Mouse (Mus musculus): ENCODE data around the gene Snapc4. TPM values are rescaled to one million over a fixed set of nuclear protein-coding genes. Genes with fewer than 3 reads are reported as not detected.

Snapc4 gene
- polyA plus RNA-seq, 1 experiment from 2014 or later = 17.9 TPM

DNA sequence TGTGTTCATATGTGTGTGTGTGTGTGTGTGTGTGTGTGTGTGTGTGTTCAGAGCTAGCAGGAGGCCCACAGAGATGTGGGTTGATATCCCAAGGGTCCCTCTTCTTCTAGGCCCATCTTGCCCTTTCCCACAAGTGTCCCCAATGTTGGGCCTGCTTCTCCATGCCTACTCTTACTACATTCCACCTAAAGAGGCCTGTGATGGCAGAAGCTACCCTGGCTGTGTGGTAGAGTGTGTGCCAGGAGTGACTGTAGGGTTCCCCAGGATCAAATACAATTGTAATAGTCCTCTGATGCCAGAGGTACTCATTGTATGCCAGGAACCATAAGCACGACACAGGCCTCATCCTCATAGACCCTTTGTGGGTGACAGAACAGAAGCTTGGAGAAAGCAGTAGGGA lies 67.1 kb downstream of the Snapc4 start:
- DNase-seq (ENCODE audit: low spot score) (no peak), ATAC-seq (replicated peaks; ENCODE audit: insufficient number of reproducible peaks, low FRiP score, low TSS enrichment, low read depth) (no peak)
- Histone ChIP-seq H3K4me3 (ENCODE audit: low read depth, low read length) (no peak overlapping the region), H3K27me3 (ENCODE audit: control insufficient read depth, insufficient read depth, low read length) (no peaks in the 10 kb centered on the region), H3K27ac (replicated peaks; ENCODE audit: low read depth, low read length) (peak overlapping the region; percentile 96; the same call in 1 of the 2 replicates), H3K9ac (replicated peaks; ENCODE audit: low read length) (no peak overlapping the region), H3K4me1 (ENCODE audit: control insufficient read depth, insufficient read depth, low read length) (peaks cover 26% of the 10 kb centered on the region), H3K36me3 (replicated peaks; ENCODE audit: control insufficient read depth, insufficient read depth, low read depth, low read length) (no peaks in the 10 kb centered on the region), H3K9me3 (replicated peaks; ENCODE audit: control insufficient read depth, low read length) (no peaks in the 10 kb centered on the region), H3K4me2 (ENCODE audit: low read depth, low read length) (no peak overlapping the region)
- 86% methylated on average over 1 of the region's 1 CpGs for WGBS

DNA sequence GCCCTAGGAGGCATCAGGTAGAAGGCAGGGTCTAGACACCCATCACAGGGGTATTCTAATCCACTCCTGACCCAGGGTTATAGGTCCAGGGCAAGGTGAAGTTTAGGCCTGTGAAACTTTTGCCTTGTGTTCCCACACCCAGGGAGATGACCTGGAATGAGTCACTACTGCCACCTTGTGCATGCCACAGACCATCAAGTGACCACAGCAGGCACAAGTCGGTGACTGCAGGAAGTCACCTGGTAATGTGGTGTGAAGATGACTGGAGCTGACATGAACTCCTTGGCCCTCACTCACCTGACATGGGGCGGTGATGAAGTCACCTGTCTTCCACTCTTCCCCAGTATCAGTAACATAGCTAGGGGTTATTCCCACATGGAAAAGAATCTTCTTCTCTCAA lies 67.6 kb downstream of the Snapc4 start:
- Histone ChIP-seq H3K4me1 (ENCODE audit: control insufficient read depth, insufficient read depth, low read length) (peaks cover 26% of the 10 kb centered on the region), H3K36me3 (replicated peaks; ENCODE audit: control insufficient read depth, insufficient read depth, low read depth, low read length) (no peaks in the 10 kb centered on the region), H3K4me3 (ENCODE audit: low read depth, low read length) (no peak overlapping the region), H3K4me2 (ENCODE audit: low read depth, low read length) (no peak overlapping the region), H3K27ac (replicated peaks; ENCODE audit: low read depth, low read length) (no peak overlapping the region), H3K9me3 (replicated peaks; ENCODE audit: control insufficient read depth, low read length) (no peaks in the 10 kb centered on the region), H3K9ac (replicated peaks; ENCODE audit: low read length) (no peak overlapping the region), H3K27me3 (ENCODE audit: control insufficient read depth, insufficient read depth, low read length) (no peaks in the 10 kb centered on the region)
- no peak for ATAC-seq (replicated peaks; ENCODE audit: insufficient number of reproducible peaks, low FRiP score, low TSS enrichment, low read depth)
- 61% methylated on average over 2 of the region's 2 CpGs for WGBS
- no peak for DNase-seq (ENCODE audit: low spot score)

Other genes with a start within 250 kb of the Snapc4 start
- gene Lhx3, start 172.4 kb downstream of the Snapc4 start, polyA plus RNA-seq (2014; fragmentation: Nextera tagmentation; extraction: Ambion mirVana) = 1.3 and 3.3 TPM in 2 replicates
- gene Qsox2, start 143.1 kb downstream of the Snapc4 start, polyA plus RNA-seq (2014; fragmentation: Nextera tagmentation; extraction: Ambion mirVana) = 11.3 and 12.1 TPM in 2 replicates
- 0.13 TPM in 1 of 2 replicates, not detected in the other for gene Ccdc187, start 86.1 kb downstream of the Snapc4 start, polyA plus RNA-seq (2014; fragmentation: Nextera tagmentation; extraction: Ambion mirVana)
- gene Gpsm1, start 65.1 kb downstream of the Snapc4 start, polyA plus RNA-seq (2014; fragmentation: Nextera tagmentation; extraction: Ambion mirVana) = 31.7 and 39.9 TPM in 2 replicates
- gene Dnlz, start 28.5 kb downstream of the Snapc4 start, polyA plus RNA-seq (2014; fragmentation: Nextera tagmentation; extraction: Ambion mirVana) = 25.1 and 29.8 TPM in 2 replicates
- gene Card9, start 19.7 kb downstream of the Snapc4 start, polyA plus RNA-seq (2014; fragmentation: Nextera tagmentation; extraction: Ambion mirVana) = 0.40 and 0.41 TPM in 2 replicates
- gene Entr1, start 8.7 kb upstream of the Snapc4 start, polyA plus RNA-seq (2014; fragmentation: Nextera tagmentation; extraction: Ambion mirVana) = 130 and 132 TPM in 2 replicates
- gene Pmpca, start 8.7 kb upstream of the Snapc4 start, polyA plus RNA-seq (2014; fragmentation: Nextera tagmentation; extraction: Ambion mirVana) = 100 and 103 TPM in 2 replicates
- 19.0 and 22.9 TPM in 2 replicates for gene Inpp5e, start 28.6 kb upstream of the Snapc4 start, polyA plus RNA-seq (2014; fragmentation: Nextera tagmentation; extraction: Ambion mirVana)
- 30.4 and 33.3 TPM in 2 replicates for gene Sec16a, start 64.6 kb upstream of the Snapc4 start, polyA plus RNA-seq (2014; fragmentation: Nextera tagmentation; extraction: Ambion mirVana)
- gene Notch1, start 136.0 kb upstream of the Snapc4 start, polyA plus RNA-seq (2014; fragmentation: Nextera tagmentation; extraction: Ambion mirVana) = 17.2 and 17.7 TPM in 2 replicates
- gene Egfl7, start 199.4 kb upstream of the Snapc4 start, polyA plus RNA-seq (2014; fragmentation: Nextera tagmentation; extraction: Ambion mirVana) = 54.3 and 74.6 TPM in 2 replicates
- not detected in 2 replicates for gene Gm20532, start 206.0 kb upstream of the Snapc4 start, polyA plus RNA-seq (2014; fragmentation: Nextera tagmentation; extraction: Ambion mirVana)
- 8.7 and 13.1 TPM in 2 replicates for gene Agpat2, start 223.8 kb upstream of the Snapc4 start, polyA plus RNA-seq (2014; fragmentation: Nextera tagmentation; extraction: Ambion mirVana)
- 40.4 and 44.4 TPM in 2 replicates for gene Fam69b, start 247.8 kb upstream of the Snapc4 start, polyA plus RNA-seq (2014; fragmentation: Nextera tagmentation; extraction: Ambion mirVana)